Mouse (Mus musculus): ENCODE data around the gene Lrrn2. TPM values are rescaled to one million over a fixed set of nuclear protein-coding genes. Genes with fewer than 3 reads are reported as not detected.

The Lrrn2 gene
- total and polyA plus RNA-seq, 3 experiments: not detected

DNA sequence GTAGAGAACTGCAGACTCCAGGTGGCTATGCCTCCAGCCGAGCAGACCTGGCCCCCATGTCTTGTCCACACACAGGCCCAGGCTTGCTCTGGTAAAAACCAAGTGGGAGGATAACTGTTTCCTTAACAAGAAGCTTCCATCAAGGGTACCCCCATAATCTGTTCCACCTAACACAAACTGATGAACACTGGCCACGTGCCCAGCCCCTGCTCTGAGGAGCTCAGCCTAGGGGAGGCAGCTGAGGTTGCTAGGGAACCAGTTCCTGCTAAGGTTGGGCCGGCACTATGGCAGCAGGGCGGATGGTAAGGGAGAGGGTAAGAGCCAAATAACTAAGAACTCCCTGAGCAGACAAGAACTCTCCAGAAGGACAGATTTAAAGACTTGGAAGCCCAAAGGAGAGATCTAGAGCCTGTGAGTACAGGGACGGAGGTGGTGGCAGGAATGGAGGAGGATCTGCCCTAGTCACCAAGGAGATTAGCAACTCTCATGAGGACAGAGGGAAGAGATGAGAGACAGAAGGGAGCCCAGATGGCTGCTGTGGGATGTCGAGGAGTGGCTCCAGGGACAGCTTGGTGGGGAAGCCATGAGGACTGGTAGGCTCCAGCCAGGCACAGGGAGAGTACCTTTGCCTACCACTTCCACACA lies 35.9 kb downstream of the Lrrn2 start:
- no peaks in the 10 kb centered on the region for H3K4me1 ChIP-seq (ENCODE audit: control insufficient read depth in 1 of 2, insufficient read depth in 2 of 2, low read length in 2 of 2)
- no peak for DNase-seq (ENCODE audit: low read depth, low spot score)
- H3K27ac ChIP-seq (ENCODE audit: control insufficient read depth, low read depth, low read length): no peak overlapping the region
- H3K9ac ChIP-seq (ENCODE audit: control insufficient read depth, low read depth, low read length, poor library complexity, severe bottlenecking): no peak overlapping the region
- no peaks in the 10 kb centered on the region for H3K79me2 ChIP-seq (ENCODE audit: control insufficient read depth, insufficient read depth, low read length, poor library complexity)
- H3K36me3 ChIP-seq (ENCODE audit: control insufficient read depth in 1 of 2, insufficient read depth in 2 of 2, low read length in 2 of 2): no peaks in the 10 kb centered on the region
- no peaks in the 10 kb centered on the region for H3K9me3 ChIP-seq (replicated peaks; ENCODE audit: insufficient read depth, low read length)
- no peaks in the 10 kb centered on the region for H3K27me3 ChIP-seq (ENCODE audit: control insufficient read depth in 1 of 2, insufficient read depth in 2 of 2, low read length in 2 of 2)
- TF ChIP-seq ZC3H11A (IDR thresholded peaks at IDR 0.05; ENCODE audit: low read depth, low read length) (no peak), ZMIZ1 (IDR thresholded peaks at IDR 0.05; ENCODE audit: low read depth, low read length) (no peak), TBP (IDR thresholded peaks at IDR 0.05; ENCODE audit: low read depth, low read length) (no peak), KAT2A (conservative IDR thresholded peaks at IDR 0.05; ENCODE audit: low read depth, low read length) (no peak), MXI1 (IDR thresholded peaks at IDR 0.05; ENCODE audit: low read depth, low read length) (no peak), MAZ (IDR thresholded peaks at IDR 0.05; ENCODE audit: low read depth, low read length) (no peak), JUND (IDR thresholded peaks at IDR 0.05; ENCODE audit: low read depth, low read length) (no peak), RAD21 (IDR thresholded peaks at IDR 0.05; ENCODE audit: low read depth, low read length) (no peak), MYC (IDR thresholded peaks at IDR 0.05; ENCODE audit: low read depth, low read length) (no peak), CHD1 (IDR thresholded peaks at IDR 0.05; ENCODE audit: low read depth, low read length) (no peak), ZNF384 (IDR thresholded peaks at IDR 0.05; ENCODE audit: low read depth, low read length) (no peak)
- no peak overlapping the region for H3K4me3 ChIP-seq (ENCODE audit: control insufficient read depth in 1 of 2, insufficient read depth in 1 of 2, low read depth in 2 of 2, low read length in 2 of 2)

DNA sequence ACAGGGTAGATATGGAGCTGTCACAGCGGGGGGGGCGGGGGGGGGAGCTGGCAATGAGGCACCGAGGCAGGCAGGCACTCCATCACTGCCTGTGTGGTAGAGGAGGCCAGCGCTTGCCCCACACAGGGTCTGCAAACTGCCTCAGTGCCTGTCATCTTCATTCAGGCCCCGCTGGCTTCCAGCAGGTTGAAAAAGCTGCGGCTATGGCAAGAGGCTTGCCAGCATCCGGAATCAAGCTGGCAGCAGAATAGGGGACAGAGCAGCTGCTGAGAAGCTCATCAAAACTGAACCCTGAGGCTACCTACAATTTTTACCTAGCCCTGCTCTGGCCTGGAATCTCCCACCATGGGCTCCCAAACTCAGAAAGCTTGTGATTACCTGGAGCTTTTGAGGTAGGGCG lies 37.5 kb downstream of the Lrrn2 start:
- no peak overlapping the region for H3K4me3 ChIP-seq (ENCODE audit: control insufficient read depth in 1 of 2, insufficient read depth in 1 of 2, low read depth in 2 of 2, low read length in 2 of 2)
- H3K27ac ChIP-seq (ENCODE audit: control insufficient read depth, low read depth, low read length): no peak overlapping the region
- DNase-seq (ENCODE audit: low read depth, low spot score): no peak
- no peak for TF ChIP-seq CTCF (IDR thresholded peaks at IDR 0.05 in 2 of 3, conservative IDR thresholded peaks at IDR 0.05 in 1 of 3; ENCODE audit: control insufficient read depth in 1 of 3, insufficient read depth in 1 of 3, low read depth in 2 of 3, low read length in 3 of 3, poor library complexity in 1 of 3, severe bottlenecking in 1 of 3)
- no peaks in the 10 kb centered on the region for H3K9me3 ChIP-seq (replicated peaks; ENCODE audit: insufficient read depth, low read length)
- H3K9ac ChIP-seq (ENCODE audit: control insufficient read depth, low read depth, low read length, poor library complexity, severe bottlenecking): no peak overlapping the region
- no peaks in the 10 kb centered on the region for H3K79me2 ChIP-seq (ENCODE audit: control insufficient read depth, insufficient read depth, low read length, poor library complexity)
- no peaks in the 10 kb centered on the region for H3K27me3 ChIP-seq (ENCODE audit: control insufficient read depth in 1 of 2, insufficient read depth in 2 of 2, low read length in 2 of 2)
- no peaks in the 10 kb centered on the region for H3K4me1 ChIP-seq (ENCODE audit: control insufficient read depth in 1 of 2, insufficient read depth in 2 of 2, low read length in 2 of 2)
- H3K36me3 ChIP-seq (ENCODE audit: control insufficient read depth in 1 of 2, insufficient read depth in 2 of 2, low read length in 2 of 2): no peaks in the 10 kb centered on the region

DNA sequence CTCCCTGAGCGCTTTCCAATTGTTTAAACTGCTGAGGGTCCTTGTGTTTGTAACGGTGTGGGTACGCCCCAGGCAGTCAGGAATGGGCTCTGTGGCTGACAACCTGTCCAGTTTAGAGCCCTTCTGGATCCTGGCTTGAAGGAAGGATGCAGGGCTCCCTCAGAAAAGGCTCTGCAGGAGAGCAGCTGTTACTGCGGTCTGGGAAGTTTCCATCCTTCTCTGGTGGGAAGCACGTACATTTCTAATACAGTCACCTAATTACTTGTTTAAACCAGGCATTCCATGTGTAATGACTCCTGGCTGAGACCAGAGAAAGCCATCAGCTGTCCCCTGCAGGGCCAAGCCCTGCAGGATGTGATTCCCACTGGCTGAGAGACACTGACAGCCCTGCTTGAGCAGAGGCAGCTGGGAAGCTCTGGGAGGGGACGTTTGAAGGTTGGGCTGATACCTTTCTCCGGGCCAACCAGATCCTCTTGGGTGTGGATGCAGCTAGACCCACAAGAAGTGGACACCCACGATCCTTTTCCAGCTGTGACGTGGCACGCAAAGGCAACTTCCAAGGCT lies 38.1 kb downstream of the Lrrn2 start:
- no peaks in the 10 kb centered on the region for H3K9me3 ChIP-seq (replicated peaks; ENCODE audit: insufficient read depth, low read length)
- H3K9ac ChIP-seq (ENCODE audit: control insufficient read depth, low read depth, low read length, poor library complexity, severe bottlenecking): no peak overlapping the region
- DNase-seq (ENCODE audit: low read depth, low spot score): no peak
- H3K27me3 ChIP-seq (ENCODE audit: control insufficient read depth in 1 of 2, insufficient read depth in 2 of 2, low read length in 2 of 2): peaks cover 0 to under 1% of the 10 kb centered on the region in 2 experiments; a peak in 1 of 4 replicates
- no peak for TF ChIP-seq TBP (IDR thresholded peaks at IDR 0.05; ENCODE audit: low read depth, low read length)
- TF ChIP-seq HCFC1 (IDR thresholded peaks at IDR 0.05; ENCODE audit: low read depth, low read length): no peak
- no peak for TF ChIP-seq MYC (IDR thresholded peaks at IDR 0.05; ENCODE audit: low read depth, low read length)
- TF ChIP-seq TCF12 (IDR thresholded peaks at IDR 0.05; ENCODE audit: low read depth, low read length): no peak
- no peak for TF ChIP-seq UBTF (IDR thresholded peaks at IDR 0.05; ENCODE audit: borderline replicate concordance, insufficient read depth, low read depth, low read length)
- no peak for TF ChIP-seq MAZ (IDR thresholded peaks at IDR 0.05; ENCODE audit: low read depth, low read length)
- H3K27ac ChIP-seq (ENCODE audit: control insufficient read depth, low read depth, low read length): no peak overlapping the region
- H3K4me3 ChIP-seq (ENCODE audit: control insufficient read depth in 1 of 2, insufficient read depth in 1 of 2, low read depth in 2 of 2, low read length in 2 of 2): no peak overlapping the region
- no peaks in the 10 kb centered on the region for H3K36me3 ChIP-seq (ENCODE audit: control insufficient read depth in 1 of 2, insufficient read depth in 2 of 2, low read length in 2 of 2)
- no peaks in the 10 kb centered on the region for H3K4me1 ChIP-seq (ENCODE audit: control insufficient read depth in 1 of 2, insufficient read depth in 2 of 2, low read length in 2 of 2)
- no peaks in the 10 kb centered on the region for H3K79me2 ChIP-seq (ENCODE audit: control insufficient read depth, insufficient read depth, low read length, poor library complexity)
